Mouse (Mus musculus): ENCODE data around the gene Krt76.

- no peak for TF ChIP-seq CTCF (IDR thresholded peaks at IDR 0.05; ENCODE audit: low read depth)
- TF ChIP-seq EP300 (optimal IDR thresholded peaks at IDR 0.05): no peak
Observed at GRCm38 (mm10) chr15:101916072-101916471, 23.4 kb upstream of the Krt76 start.

All from stomach, postnatal 0 days (tissue).